Mouse (Mus musculus) liver, postnatal 0 days (tissue): Measurements from ENCODE around the gene Hal. TPM values are rescaled to one million over a fixed set of nuclear protein-coding genes. Genes with fewer than 3 reads are reported as not detected.

ENCODE experiments used
- ATAC-seq: fragments of 200-750 bp; cut with Nextera tagmentation; 2 replicates; pipeline ENCODE4 v1.8.0; 2017; ENCODE audit warnings: mild to moderate bottlenecking, moderate library complexity
- DNase-seq: peaks from one replicate; pipeline ENCODE4 v3.0.0-alpha.2; 2016
- H3K27ac ChIP-seq: fragments of 300-500 bp; sonication (generic); 2 replicates; pipeline ENCODE4 v1.5.1; 2014; ENCODE audit warnings: antibody characterized with exemption, moderate library complexity, mild to moderate bottlenecking, low read depth
- H3K27me3 ChIP-seq: fragments of 300-500 bp; sonication (generic); 2 replicates; pipeline ENCODE4 v1.6.1; 2014; ENCODE audit warnings: low read length, control low read depth, mixed read lengths; ENCODE audit not compliant: insufficient read depth
- H3K36me3 ChIP-seq: fragments of 300-500 bp; sonication (generic); replicated peaks from 2 replicates; pipeline ENCODE4 v1.6.1; 2014; ENCODE audit warnings: mild to moderate bottlenecking, control low read depth, low read length, moderate library complexity, mixed read lengths; ENCODE audit not compliant: insufficient read depth
- H3K4me1 ChIP-seq: fragments of 300-500 bp; sonication (generic); 2 replicates; pipeline ENCODE4 v1.6.1; 2014; ENCODE audit warnings: antibody characterized with exemption, mild to moderate bottlenecking, control low read depth; ENCODE audit not compliant: insufficient read depth
- H3K4me2 ChIP-seq: fragments of 300-500 bp; sonication (generic); 2 replicates; pipeline ENCODE4 v1.6.1; 2014; ENCODE audit warnings: low read depth, mild to moderate bottlenecking, low read length, moderate library complexity, mixed read lengths
- H3K4me3 ChIP-seq: fragments of 300-500 bp; sonication (generic); 2 replicates; pipeline ENCODE4 v1.5.1; 2014; ENCODE audit warnings: low read depth, low read length
- H3K9ac ChIP-seq: fragments of 300-500 bp; sonication (generic); replicated peaks from 2 replicates; pipeline ENCODE4 v1.6.1; 2014; ENCODE audit warnings: mild to moderate bottlenecking, moderate library complexity
- H3K9me3 ChIP-seq: fragments of 300-500 bp; sonication (generic); 2 replicates; pipeline ENCODE4 v1.6.1; 2016; ENCODE audit warnings: mild to moderate bottlenecking, control low read depth, low read length, mixed read lengths
- CTCF ChIP-seq: sonication (generic); IDR thresholded peaks from 2 replicates; pipeline ENCODE4 v1.5.1; 2016; ENCODE audit warnings: antibody characterized with exemption, low read depth
- EP300 ChIP-seq: IDR thresholded peaks from 2 replicates; pipeline ENCODE4 v1.6.1; 2016; ENCODE audit warnings: antibody characterized with exemption, low read depth, mild to moderate bottlenecking
- WGBS: fragments of 180-500 bp; shearing (Covaris S2); extraction: QIAGEN DNeasy Blood & Tissue Kit; methylation state at CpG from one replicate; pipeline ENCODE4 v1.1.7; 2014; ENCODE audit not compliant: insufficient replicate concordance; 5-methylcytosine and 5-hydroxymethylcytosine counted together
- polyA plus RNA-seq: library from polyadenylated mRNA; unstranded; fragments of >200 nt; fragmentation: Nextera tagmentation; extraction: Ambion mirVana; gene quantifications from 2 replicates; pipeline ENCODE4 v1.2.1, GENCODE M21; 2015

Hal gene
- polyA plus RNA-seq, 1 experiment from 2014 or later: 30.0 TPM

DNA sequence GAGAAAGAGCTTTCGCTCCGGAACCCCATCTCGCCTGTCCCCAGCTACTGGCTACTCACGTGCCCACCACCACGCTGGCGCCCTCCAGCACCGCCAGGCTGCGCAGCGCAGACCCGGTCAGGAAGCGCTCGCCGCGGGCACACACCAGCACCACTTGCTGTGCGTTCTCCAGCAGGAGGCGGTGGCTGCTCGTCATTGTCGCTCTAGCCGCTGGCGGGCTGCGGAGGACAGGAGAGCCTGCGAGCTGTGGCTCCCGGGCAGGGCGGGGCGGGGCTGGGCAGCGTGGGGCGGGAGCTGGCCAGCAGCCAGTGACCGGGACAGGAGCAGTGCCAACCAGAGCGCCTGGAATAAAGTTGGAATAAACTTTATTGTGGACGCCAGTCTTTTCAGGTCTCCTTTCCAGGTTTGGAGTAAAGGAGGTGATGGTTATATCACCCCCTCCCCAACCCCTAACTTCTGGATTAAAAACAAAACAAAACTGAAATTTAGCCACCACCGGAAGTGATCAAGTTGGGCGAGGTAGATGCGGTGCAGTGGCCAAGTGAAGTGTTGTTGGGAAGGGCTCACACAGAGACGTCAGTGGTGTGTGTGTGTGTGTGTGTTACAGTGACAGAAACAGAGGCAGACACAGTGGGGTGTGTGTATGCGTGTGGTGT lies 51.3 kb downstream of the Hal start, which contains the start of gene Amdhd1:
Gene Amdhd1, minus strand, starts transcription at position 259 of the 656 bp plus-strand sequence.
- no peaks in the 10 kb centered on the region for H3K9me3 ChIP-seq
- H3K4me3 ChIP-seq: peak within 1 kb of the TSS; percentile 57
- H3K27me3 ChIP-seq: no peaks in the 10 kb centered on the region
- peak; percentile 94 for DNase-seq
- TF ChIP-seq CTCF (peak; percentile 95), EP300 (no peak)
- ATAC-seq: peak; percentile 85
- peak within 1 kb of the TSS; percentile 63 for H3K9ac ChIP-seq
- no peaks in the 10 kb centered on the region for H3K36me3 ChIP-seq
- peaks cover 9% of the 10 kb centered on the region for H3K4me1 ChIP-seq
- peak within 1 kb of the TSS; percentile 77 for H3K4me2 ChIP-seq
- peak within 1 kb of the TSS; percentile 82 for H3K27ac ChIP-seq
- 2% methylated on average over 35 of the region's 35 CpGs for WGBS

- Histone ChIP-seq H3K9ac (peak within 1 kb of the TSS; percentile 63), H3K4me1 (peaks cover 9% of the 10 kb centered on the region), H3K27me3 (no peaks in the 10 kb centered on the region), H3K36me3 (no peaks in the 10 kb centered on the region), H3K9me3 (no peaks in the 10 kb centered on the region), H3K4me2 (peak within 1 kb of the TSS; percentile 77), H3K27ac (peak within 1 kb of the TSS; percentile 82), H3K4me3 (peak within 1 kb of the TSS; percentile 57)
- no peak for TF ChIP-seq CTCF
- TF ChIP-seq EP300: no peak
- no peak for ATAC-seq
- WGBS: 52% methylated on average over 17 of the region's 17 CpGs
- peak; percentile 38 for DNase-seq
Measured at GRCm38 (mm10) chr10:93540431-93541210, 52.1 kb downstream of the Hal start, which contains the start of gene Ccdc38. Gene Ccdc38, plus strand, starts transcription at chr10:93540632.

GRCm38 (mm10) chr10:93541585-93541984 lies 53.0 kb downstream of the Hal start:
- TF ChIP-seq CTCF (no peak), EP300 (no peak)
- no peak for DNase-seq
- ATAC-seq: no peak
- Histone ChIP-seq H3K4me1 (peaks cover 9% of the 10 kb centered on the region), H3K4me3 (no peak overlapping the region), H3K4me2 (no peak overlapping the region), H3K9ac (no peak overlapping the region), H3K27ac (0 out of 2 replicates have a peak overlapping the region, but pooled peaks have one; percentile 11), H3K27me3 (no peaks in the 10 kb centered on the region), H3K36me3 (no peaks in the 10 kb centered on the region), H3K9me3 (no peaks in the 10 kb centered on the region)
- WGBS: 76% methylated on average over 1 of the region's 1 CpGs

GRCm38 (mm10) chr10:93542356-93542755 lies 53.8 kb downstream of the Hal start:
- Histone ChIP-seq H3K27ac (no peak overlapping the region), H3K27me3 (no peaks in the 10 kb centered on the region), H3K4me1 (peaks cover 9% of the 10 kb centered on the region), H3K9me3 (no peaks in the 10 kb centered on the region), H3K9ac (no peak overlapping the region), H3K4me3 (no peak overlapping the region), H3K4me2 (no peak overlapping the region), H3K36me3 (no peaks in the 10 kb centered on the region)
- 53% methylated on average over 4 of the region's 4 CpGs for WGBS
- ATAC-seq: no peak
- DNase-seq: no peak
- TF ChIP-seq CTCF (no peak), EP300 (no peak)

DNA sequence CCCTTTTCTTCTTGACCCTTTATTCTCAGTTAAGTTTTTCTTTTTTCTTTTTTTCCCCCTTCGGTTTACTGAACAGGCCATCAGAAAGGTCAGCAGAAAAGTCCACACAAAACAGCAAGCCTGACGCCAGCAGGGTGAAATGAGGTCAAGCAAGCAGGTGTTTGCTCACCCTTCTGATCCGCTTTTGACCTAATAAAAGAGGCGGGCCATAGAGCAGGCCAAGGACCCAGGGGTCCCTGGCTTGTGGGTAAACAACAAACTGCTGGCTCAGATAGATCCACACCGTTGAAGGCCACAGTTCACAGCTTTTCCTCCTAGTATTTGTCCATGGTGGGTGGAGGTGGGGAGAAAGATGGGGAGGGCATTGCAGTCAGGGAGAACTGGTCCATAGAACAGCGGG lies 54.6 kb downstream of the Hal start:
- Histone ChIP-seq H3K36me3 (no peaks in the 10 kb centered on the region), H3K4me3 (no peak overlapping the region), H3K27ac (peak overlapping the region; percentile 62), H3K4me1 (peaks cover 9% of the 10 kb centered on the region), H3K4me2 (no peak overlapping the region), H3K9me3 (no peaks in the 10 kb centered on the region), H3K9ac (no peak overlapping the region), H3K27me3 (no peaks in the 10 kb centered on the region)
- 54% methylated on average over 6 of the region's 6 CpGs for WGBS
- DNase-seq (peak; percentile 48), ATAC-seq (peak; percentile 59)
- TF ChIP-seq EP300: peak; percentile 78
- no peak for TF ChIP-seq CTCF

DNA sequence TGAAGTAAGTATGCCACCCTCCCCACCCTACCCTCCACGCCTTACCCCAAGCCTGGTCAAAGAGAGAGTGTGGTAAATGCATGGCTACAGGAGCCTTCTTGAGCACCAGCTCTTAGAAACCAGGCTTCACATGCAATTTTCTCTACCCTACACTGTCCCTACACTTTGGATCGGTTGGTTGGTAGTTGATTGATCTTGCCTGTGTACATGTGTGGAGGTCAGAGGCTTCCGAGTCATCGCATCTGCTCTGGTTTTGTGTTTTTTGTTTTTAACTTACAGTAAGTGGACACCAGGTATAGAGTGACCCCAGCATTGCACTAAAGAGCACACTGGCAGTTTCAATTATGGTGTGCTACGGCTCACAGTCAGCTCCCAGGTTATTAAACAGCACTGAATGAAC lies 55.6 kb downstream of the Hal start:
- no peak for TF ChIP-seq EP300
- no peak for TF ChIP-seq CTCF
- Histone ChIP-seq H3K27ac (peak overlapping the region; percentile 41; the same call in 1 of the 2 replicates), H3K4me2 (no peak overlapping the region), H3K9ac (no peak overlapping the region), H3K36me3 (no peaks in the 10 kb centered on the region), H3K4me3 (no peak overlapping the region), H3K4me1 (peaks cover 9% of the 10 kb centered on the region), H3K27me3 (no peaks in the 10 kb centered on the region), H3K9me3 (no peaks in the 10 kb centered on the region)
- WGBS: 60% methylated on average over 5 of the region's 5 CpGs
- no peak for DNase-seq
- no peak for ATAC-seq
